Mouse (Mus musculus): ENCODE data around the gene Mybpc1.

- TF ChIP-seq CTCF (IDR thresholded peaks at IDR 0.05; ENCODE audit: extremely low read depth, insufficient read length, insufficient replicate concordance, low read depth, low read length) = no peak
- TF ChIP-seq POLR2A (IDR thresholded peaks at IDR 0.05; ENCODE audit: low read depth, low read length) = no peak
Observed at GRCm38 (mm10) chr10:88620809-88621208, 15.9 kb upstream of the Mybpc1 start.

All from small intestine, adult 2 months (tissue).